Mouse (Mus musculus): ENCODE measurements around the gene Sema4f. TPM values are rescaled to one million over a fixed set of nuclear protein-coding genes. Genes with fewer than 3 reads are reported as not detected.

Gene Sema4f
- polyA plus RNA-seq, 1 experiment from 2014 or later, result 8.8 TPM

DNA sequence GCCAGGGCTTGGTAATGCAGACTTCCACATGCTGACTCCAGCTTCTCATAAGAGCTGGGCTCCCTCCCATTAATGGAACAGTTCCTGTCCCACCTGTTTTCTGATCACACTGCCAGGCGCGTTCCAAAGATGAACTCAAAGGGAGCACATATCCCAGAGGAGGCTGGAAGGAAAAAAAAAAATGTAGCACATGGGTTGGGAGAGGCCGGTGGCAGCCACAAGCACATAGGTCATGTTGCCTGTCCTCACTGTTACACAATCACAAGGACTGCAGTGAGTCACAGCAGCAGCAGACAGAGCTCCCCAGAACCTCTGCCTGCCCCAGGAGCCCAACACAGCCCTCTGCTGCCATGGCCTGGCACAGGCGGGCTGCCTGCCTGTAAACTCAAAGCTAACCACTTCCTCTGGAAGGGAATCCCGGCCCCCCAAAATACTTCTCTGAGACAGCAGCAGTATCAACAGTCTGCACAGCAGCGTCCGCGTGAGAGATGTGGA is 76.1 kb downstream of the Sema4f start:
- Histone ChIP-seq H3K4me2 (replicated peaks; ENCODE audit: low read depth, low read length) (no peak overlapping the region), H3K27ac (ENCODE audit: low read length) (no peak overlapping the region), H3K4me3 (ENCODE audit: low read depth, low read length) (no peak overlapping the region), H3K4me1 (ENCODE audit: insufficient read depth, low read depth, low read length) (no peaks in the 10 kb centered on the region; the same call in 1 of the 2 replicates), H3K9ac (replicated peaks; ENCODE audit: low read depth) (no peak overlapping the region), H3K36me3 (ENCODE audit: insufficient read depth, low read length) (no peaks in the 10 kb centered on the region), H3K27me3 (replicated peaks; ENCODE audit: insufficient read depth, low read length) (no peaks in the 10 kb centered on the region), H3K9me3 (ENCODE audit: low read length) (no peaks in the 10 kb centered on the region)
- TF ChIP-seq CTCF (IDR thresholded peaks at IDR 0.05) (peak; percentile 45), EP300 (IDR thresholded peaks at IDR 0.05) (0 out of 2 replicates have a peak, but pooled peaks have one; percentile 11)
- DNase-seq (ENCODE audit: low spot score) (peak; percentile 87), ATAC-seq (peak; percentile 99)
- WGBS, result 53% methylated on average over 8 of the region's 8 CpGs

DNA sequence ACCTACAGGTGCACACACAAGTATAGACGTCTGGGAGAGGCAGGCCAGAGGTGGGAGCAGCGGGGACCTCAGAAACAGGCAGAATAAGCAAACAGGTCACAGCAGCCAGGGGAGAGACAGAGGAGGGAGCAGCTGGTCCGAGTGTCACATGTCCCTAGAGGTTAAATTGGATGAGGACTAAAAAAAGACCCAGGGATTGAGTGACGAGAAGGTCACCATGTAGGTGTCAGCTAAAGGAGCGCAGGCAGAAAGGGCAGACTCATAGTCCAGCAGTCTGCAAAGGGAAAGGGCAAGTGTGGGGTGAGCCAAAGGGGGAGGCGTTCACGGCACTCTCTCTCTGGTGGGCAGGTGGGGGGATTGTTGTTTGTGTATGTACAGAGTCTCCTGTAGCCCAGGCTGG is 77.1 kb downstream of the Sema4f start:
- TF ChIP-seq EP300 (IDR thresholded peaks at IDR 0.05) (no peak), CTCF (IDR thresholded peaks at IDR 0.05) (no peak)

GRCm38 (mm10) chr6:82862042-82862441 is 77.5 kb downstream of the Sema4f start:
- WGBS, result 29% methylated on average over 3 of the region's 3 CpGs
- H3K27me3 ChIP-seq (replicated peaks; ENCODE audit: insufficient read depth, low read length), result no peaks in the 10 kb centered on the region

More for the DNA sequence above, 77.1 kb downstream of the Sema4f start:
- Histone ChIP-seq H3K27me3 (replicated peaks; ENCODE audit: insufficient read depth, low read length) (no peaks in the 10 kb centered on the region), H3K9ac (replicated peaks; ENCODE audit: low read depth) (no peak overlapping the region), H3K36me3 (ENCODE audit: insufficient read depth, low read length) (no peaks in the 10 kb centered on the region), H3K9me3 (ENCODE audit: low read length) (no peaks in the 10 kb centered on the region), H3K27ac (ENCODE audit: low read length) (no peak overlapping the region), H3K4me2 (replicated peaks; ENCODE audit: low read depth, low read length) (no peak overlapping the region), H3K4me1 (ENCODE audit: insufficient read depth, low read depth, low read length) (no peaks in the 10 kb centered on the region; the same call in 1 of the 2 replicates), H3K4me3 (ENCODE audit: low read depth, low read length) (no peak overlapping the region)
- DNase-seq (ENCODE audit: low spot score), result no peak
- no peak for ATAC-seq
- 60% methylated on average over 7 of the region's 7 CpGs for WGBS

More at GRCm38 (mm10) chr6:82862042-82862441, 77.5 kb downstream of the Sema4f start:
- Histone ChIP-seq H3K4me3 (ENCODE audit: low read depth, low read length) (no peak overlapping the region), H3K4me1 (ENCODE audit: insufficient read depth, low read depth, low read length) (no peaks in the 10 kb centered on the region; the same call in 1 of the 2 replicates), H3K27ac (ENCODE audit: low read length) (no peak overlapping the region), H3K4me2 (replicated peaks; ENCODE audit: low read depth, low read length) (no peak overlapping the region), H3K9me3 (ENCODE audit: low read length) (no peaks in the 10 kb centered on the region), H3K9ac (replicated peaks; ENCODE audit: low read depth) (no peak overlapping the region), H3K36me3 (ENCODE audit: insufficient read depth, low read length) (no peaks in the 10 kb centered on the region)
- ATAC-seq, result no peak
- no peak for DNase-seq (ENCODE audit: low spot score)
- TF ChIP-seq CTCF (IDR thresholded peaks at IDR 0.05) (no peak), EP300 (IDR thresholded peaks at IDR 0.05) (no peak)

Other genes starting within 250 kb of the Sema4f start
- 57.4 and 60.4 TPM in 2 replicates for gene Pole4, start 234.4 kb downstream of the Sema4f start, polyA plus RNA-seq (2015; fragmentation: Nextera tagmentation; extraction: Ambion mirVana)
- gene Hk2, start 165.3 kb downstream of the Sema4f start, polyA plus RNA-seq (2015; fragmentation: Nextera tagmentation; extraction: Ambion mirVana), result 4.8 and 5.4 TPM in 2 replicates
- gene M1ap, start 7.1 kb upstream of the Sema4f start, polyA plus RNA-seq (2015; fragmentation: Nextera tagmentation; extraction: Ambion mirVana), result 1.8 and 2.5 TPM in 2 replicates
- gene Dok1, start 93.7 kb upstream of the Sema4f start, polyA plus RNA-seq (2015; fragmentation: Nextera tagmentation; extraction: Ambion mirVana), result 22.8 and 23.3 TPM in 2 replicates
- gene Loxl3, start 94.4 kb upstream of the Sema4f start, polyA plus RNA-seq (2015; fragmentation: Nextera tagmentation; extraction: Ambion mirVana), result 10.1 and 11.4 TPM in 2 replicates
- 201 and 205 TPM in 2 replicates for gene Aup1, start 114.8 kb upstream of the Sema4f start, polyA plus RNA-seq (2015; fragmentation: Nextera tagmentation; extraction: Ambion mirVana)
- gene Htra2, start 115.5 kb upstream of the Sema4f start, polyA plus RNA-seq (2015; fragmentation: Nextera tagmentation; extraction: Ambion mirVana), result 50.5 and 55.5 TPM in 2 replicates
- 1.9 and 2.4 TPM in 2 replicates for gene Dqx1, start 118.1 kb upstream of the Sema4f start, polyA plus RNA-seq (2015; fragmentation: Nextera tagmentation; extraction: Ambion mirVana)
- gene Tlx2, start 130.5 kb upstream of the Sema4f start, polyA plus RNA-seq (2015; fragmentation: Nextera tagmentation; extraction: Ambion mirVana), result not detected in 2 replicates
- 24.3 and 26.0 TPM in 2 replicates for gene Pcgf1, start 138.1 kb upstream of the Sema4f start, polyA plus RNA-seq (2015; fragmentation: Nextera tagmentation; extraction: Ambion mirVana)
- gene Lbx2, start 146.6 kb upstream of the Sema4f start, polyA plus RNA-seq (2015; fragmentation: Nextera tagmentation; extraction: Ambion mirVana), result 1.9 and 3.4 TPM in 2 replicates
- gene Ccdc142, start 161.8 kb upstream of the Sema4f start, polyA plus RNA-seq (2015; fragmentation: Nextera tagmentation; extraction: Ambion mirVana), result 1.2 and 1.5 TPM in 2 replicates
- 1.9 TPM in 2 replicates for gene Gm42688, start 161.8 kb upstream of the Sema4f start, polyA plus RNA-seq (2015; fragmentation: Nextera tagmentation; extraction: Ambion mirVana)
- 127 and 128 TPM in 2 replicates for gene Mrpl53, start 169.3 kb upstream of the Sema4f start, polyA plus RNA-seq (2015; fragmentation: Nextera tagmentation; extraction: Ambion mirVana)
- 21.6 and 23.5 TPM in 2 replicates for gene Mogs, start 175.7 kb upstream of the Sema4f start, polyA plus RNA-seq (2015; fragmentation: Nextera tagmentation; extraction: Ambion mirVana)
- 57.9 and 62.4 TPM in 2 replicates for gene Wbp1, start 181.8 kb upstream of the Sema4f start, polyA plus RNA-seq (2015; fragmentation: Nextera tagmentation; extraction: Ambion mirVana)
- 14.5 and 18.1 TPM in 2 replicates for gene Ino80b, start 185.7 kb upstream of the Sema4f start, polyA plus RNA-seq (2015; fragmentation: Nextera tagmentation; extraction: Ambion mirVana)
- 51.2 and 63.8 TPM in 2 replicates for gene Rtkn, start 195.7 kb upstream of the Sema4f start, polyA plus RNA-seq (2015; fragmentation: Nextera tagmentation; extraction: Ambion mirVana)
- 3.1 and 3.3 TPM in 2 replicates for gene Wdr54, start 216.6 kb upstream of the Sema4f start, polyA plus RNA-seq (2015; fragmentation: Nextera tagmentation; extraction: Ambion mirVana)
- 6.1 and 9.8 TPM in 2 replicates for gene 1700003E16Rik, start 216.6 kb upstream of the Sema4f start, polyA plus RNA-seq (2015; fragmentation: Nextera tagmentation; extraction: Ambion mirVana)
- gene Dctn1, start 226.2 kb upstream of the Sema4f start, polyA plus RNA-seq (2015; fragmentation: Nextera tagmentation; extraction: Ambion mirVana), result 55.3 and 63.7 TPM in 2 replicates

Measured in lung, postnatal 0 days (tissue).